Mouse (Mus musculus) fibroblast of lung, adult 2 months (primary cell): ENCODE measurements around the gene Ptprcap.
A peak's percentile ranks its signal among the peaks of the same experiment; 100 is the strongest.
"Not testable (repeated sequence)": the region's sequence is repeated elsewhere in the genome, so short reads cannot be mapped to it uniquely, and the experiment has no call there.

ENCODE experiments used
- DNase-seq: peaks from one replicate; pipeline ENCODE4 v3.0.0-alpha.2; 2011; ENCODE audit warnings: low read depth

Gene Ptprcap

GRCm38 (mm10) chr19:4125741-4126696 lies 27.4 kb upstream of the Ptprcap start, which contains the start of gene Aip:
Gene Aip (minus strand): TSS chr19:4125858.
- DNase-seq = peak; percentile 94

GRCm38 (mm10) chr19:4126759-4127495 lies 26.5 kb upstream of the Ptprcap start:
- DNase-seq = no peak

GRCm38 (mm10) chr19:4129462-4129861 lies 23.9 kb upstream of the Ptprcap start:
- no peak for DNase-seq

GRCm38 (mm10) chr19:4130106-4130505 lies 23.3 kb upstream of the Ptprcap start:
- no peak for DNase-seq

GRCm38 (mm10) chr19:4131075-4131474 lies 22.3 kb upstream of the Ptprcap start:
- no peak for DNase-seq

GRCm38 (mm10) chr19:4131768-4132167 lies 21.6 kb upstream of the Ptprcap start:
- no peak for DNase-seq

GRCm38 (mm10) chr19:4134354-4134753 lies 19.1 kb upstream of the Ptprcap start:
- DNase-seq = no peak

- DNase-seq = not testable (repeated sequence)
Measured at GRCm38 (mm10) chr19:4135229-4135962, 18.0 kb upstream of the Ptprcap start.

GRCm38 (mm10) chr19:4135963-4136345 lies 17.4 kb upstream of the Ptprcap start:
- DNase-seq = not testable (repeated sequence)

- no peak for DNase-seq
Measured at GRCm38 (mm10) chr19:4136463-4136862, 16.9 kb upstream of the Ptprcap start.

GRCm38 (mm10) chr19:4137913-4138312 lies 15.5 kb upstream of the Ptprcap start:
- no peak for DNase-seq

GRCm38 (mm10) chr19:4139446-4139845 lies 14.0 kb upstream of the Ptprcap start, which contains the start of gene Gpr152:
Gene Gpr152 (plus strand): TSS chr19:4139787.
- DNase-seq = no peak

GRCm38 (mm10) chr19:4140147-4140546 lies 13.3 kb upstream of the Ptprcap start:
- no peak for DNase-seq

- no peak for DNase-seq
Measured at GRCm38 (mm10) chr19:4142416-4143173, 10.8 kb upstream of the Ptprcap start.

- no peak for DNase-seq
Measured at GRCm38 (mm10) chr19:4143759-4144268, 9.6 kb upstream of the Ptprcap start, which contains the start of gene Cabp4. Gene Cabp4 (minus strand): TSS chr19:4144033.

- no peak for DNase-seq
Measured at GRCm38 (mm10) chr19:4144550-4145498, 8.6 kb upstream of the Ptprcap start.

- no peak for DNase-seq
Measured at GRCm38 (mm10) chr19:4145936-4146335, 7.5 kb upstream of the Ptprcap start.

- no peak for DNase-seq
Measured at GRCm38 (mm10) chr19:4146366-4147021, 6.9 kb upstream of the Ptprcap start.

- no peak for DNase-seq
Measured at GRCm38 (mm10) chr19:4147022-4147405, 6.4 kb upstream of the Ptprcap start.
